In the genomic region with DNA sequence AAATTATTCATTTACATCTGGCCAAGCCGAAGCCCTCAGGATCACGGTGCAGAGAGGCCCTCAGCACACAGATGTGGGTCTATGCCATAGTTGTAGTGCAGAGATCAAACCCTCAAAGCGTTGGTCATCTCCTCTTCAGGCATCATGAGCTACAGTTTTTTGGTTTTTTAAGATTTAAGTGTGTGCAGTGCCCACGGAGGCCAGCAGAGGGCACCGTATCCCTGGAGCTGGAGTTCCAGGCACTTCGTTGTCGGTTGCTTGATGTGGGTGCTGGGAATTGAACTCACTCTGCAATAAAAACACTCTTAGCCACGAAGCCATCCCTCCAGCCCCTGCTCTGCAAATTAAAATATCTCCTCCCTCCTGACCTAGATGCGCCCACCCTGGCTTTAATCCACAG, we compare ENCODE assay signal across 10 mouse cellular contexts. TPM values are rescaled to one million over a fixed set of nuclear protein-coding genes. Genes with fewer than 3 reads are reported as not detected.
DNase-seq lines count a peak whose midpoint lies in the region; ATAC-seq and TF ChIP-seq lines count a peak whose summit lies in the region.
"Had no signal": no experiment of that assay in that cellular context is flagged by ENCODE, and none has a peak within 500 bp of the region (broad histone marks: within the 10 kb centered on the region; RNA-seq: fewer than 3 reads in every experiment).

No protein-coding gene starts in this region.

- H3K36me3 ChIP-seq in hindbrain, postnatal 0 days (ENCODE audit: insufficient read depth, low read length), result no peaks in the 10 kb centered on the region
- H3K36me3 ChIP-seq in hindbrain, embryonic 16.5 days (ENCODE audit: control insufficient read depth, insufficient read depth, low read length), result no peaks in the 10 kb centered on the region
- no peaks in the 10 kb centered on the region for H3K36me3 ChIP-seq in neural tube, embryonic 15.5 days
- H3K36me3 ChIP-seq: embryonic facial prominence, embryonic 13.5 days; heart, embryonic 15.5 days had no signal

- no peak overlapping the region for H3K4me2 ChIP-seq in hindbrain, postnatal 0 days (ENCODE audit: low read depth, low read length)
- no peak overlapping the region for H3K4me2 ChIP-seq in hindbrain, embryonic 16.5 days (ENCODE audit: low read length)
- H3K4me2 ChIP-seq in neural tube, embryonic 15.5 days, result no peak overlapping the region
- H3K4me2 ChIP-seq: embryonic facial prominence, embryonic 13.5 days; heart, embryonic 15.5 days had no signal

- no peaks in the 10 kb centered on the region for H3K4me1 ChIP-seq in hindbrain, postnatal 0 days (ENCODE audit: insufficient read depth, low read length)
- H3K4me1 ChIP-seq in hindbrain, embryonic 16.5 days (ENCODE audit: control insufficient read depth, insufficient read depth, low read depth, low read length), result no peaks in the 10 kb centered on the region
- no peaks in the 10 kb centered on the region for H3K4me1 ChIP-seq in neural tube, embryonic 15.5 days
- H3K4me1 ChIP-seq in olfactory bulb, adult 2 months (ENCODE audit: control insufficient read depth, insufficient read depth, low read length), result no peaks in the 10 kb centered on the region
- H3K4me1 ChIP-seq: embryonic facial prominence, embryonic 13.5 days; heart, embryonic 15.5 days had no signal

- H3K27ac ChIP-seq in hindbrain, postnatal 0 days, result no peak overlapping the region
- H3K27ac ChIP-seq in hindbrain, embryonic 16.5 days (ENCODE audit: low read depth, low read length), result no peak overlapping the region
- H3K27ac ChIP-seq in neural tube, embryonic 15.5 days (replicated peaks), result no peak overlapping the region
- H3K27ac ChIP-seq in olfactory bulb, adult 2 months (ENCODE audit: insufficient read depth, low read depth, low read length), result no peak overlapping the region
- H3K27ac ChIP-seq: embryonic facial prominence, embryonic 13.5 days; heart, embryonic 15.5 days had no signal

- no peak for DNase-seq in hindbrain, postnatal 0 days (ENCODE audit: low spot score)
- DNase-seq in neural tube, embryonic 10.5 days (ENCODE audit: extremely low spot score, low spot score), result peak; percentile 36
- DNase-seq in embryo, embryonic 10.5 days (ENCODE audit: low spot score), result peak; percentile 47
- DNase-seq in ovary, postnatal 14 days (ENCODE audit: low spot score), result no peak
- DNase-seq in urinary bladder, postnatal 10 days (ENCODE audit: low spot score), result no peak

- H3K27me3 ChIP-seq in hindbrain, postnatal 0 days (ENCODE audit: insufficient read depth, low read length), result no peaks in the 10 kb centered on the region
- H3K27me3 ChIP-seq in hindbrain, embryonic 16.5 days (replicated peaks; ENCODE audit: control insufficient read depth, insufficient read depth, low read length), result no peaks in the 10 kb centered on the region
- H3K27me3 ChIP-seq in neural tube, embryonic 15.5 days (replicated peaks), result no peaks in the 10 kb centered on the region
- H3K27me3 ChIP-seq: embryonic facial prominence, embryonic 13.5 days; heart, embryonic 15.5 days had no signal

- H3K9me3 ChIP-seq in hindbrain, postnatal 0 days (ENCODE audit: low read length), result no peaks in the 10 kb centered on the region
- H3K9me3 ChIP-seq in hindbrain, embryonic 16.5 days (ENCODE audit: control insufficient read depth, low read length), result 0 out of 2 replicates have a peak, but pooled peaks cover 2% of the 10 kb centered on the region
- H3K9me3 ChIP-seq in neural tube, embryonic 15.5 days (replicated peaks), result no peaks in the 10 kb centered on the region
- H3K9me3 ChIP-seq: heart, embryonic 15.5 days had no signal

- no peak overlapping the region for H3K4me3 ChIP-seq in hindbrain, postnatal 0 days (ENCODE audit: low read length)
- H3K4me3 ChIP-seq in hindbrain, embryonic 16.5 days (ENCODE audit: low read length), result no peak overlapping the region
- H3K4me3 ChIP-seq in neural tube, embryonic 15.5 days (replicated peaks), result no peak overlapping the region
- H3K4me3 ChIP-seq in olfactory bulb, adult 2 months (ENCODE audit: insufficient read depth, low read depth, low read length), result no peak overlapping the region
- H3K4me3 ChIP-seq: embryonic facial prominence, embryonic 13.5 days; heart, embryonic 15.5 days had no signal

- H3K9ac ChIP-seq in hindbrain, postnatal 0 days (replicated peaks; ENCODE audit: low read length), result no peak overlapping the region
- no peak overlapping the region for H3K9ac ChIP-seq in hindbrain, embryonic 16.5 days (ENCODE audit: low read depth, low read length)
- no peak overlapping the region for H3K9ac ChIP-seq in neural tube, embryonic 15.5 days (replicated peaks)
- H3K9ac ChIP-seq: embryonic facial prominence, embryonic 13.5 days; heart, embryonic 15.5 days had no signal

- TF ChIP-seq CTCF in hindbrain, postnatal 0 days (IDR thresholded peaks at IDR 0.05; ENCODE audit: low read depth), result peak; percentile 67
- TF ChIP-seq CTCF in olfactory bulb, adult 2 months (IDR thresholded peaks at IDR 0.05; ENCODE audit: insufficient read depth, low read depth, low read length), result peak; percentile 20; the same call in 1 of the 2 replicates

- WGBS in hindbrain, postnatal 0 days, result 31% methylated on average over 9 of the region's 9 CpGs
- 31% methylated on average over 9 of the region's 9 CpGs for WGBS in hindbrain, embryonic 16.5 days
- 31% methylated on average over 9 of the region's 9 CpGs for WGBS in neural tube, embryonic 15.5 days
- 35% methylated on average over 9 of the region's 9 CpGs for WGBS in olfactory bulb, adult 2 months

- no peak for ATAC-seq in hindbrain, postnatal 0 days
- ATAC-seq in hindbrain, embryonic 16.5 days, result no peak
- ATAC-seq in neural tube, embryonic 15.5 days (ENCODE audit: low FRiP score), result no peak

- TF ChIP-seq POLR2A in olfactory bulb, adult 2 months (IDR thresholded peaks at IDR 0.05; ENCODE audit: insufficient read depth, low read depth, low read length), result no peak

RNA-seq across cellular contexts. Expression of a gene that starts 58.3 kb away (rescaled TPM):
- total RNA-seq in hindbrain, postnatal 0 days (2014; rRNA removed), result 28.9 and 42.7 TPM in 2 replicates
- polyA plus RNA-seq in hindbrain, postnatal 0 days (2015; fragmentation: Nextera tagmentation; extraction: Ambion mirVana), result 5.8 and 6.1 TPM in 2 replicates
- 3.0 and 4.7 TPM in 2 replicates for polyA plus RNA-seq in hindbrain, embryonic 16.5 days (2015; fragmentation: Nextera tagmentation; extraction: Ambion mirVana)
- polyA plus RNA-seq in neural tube, embryonic 15.5 days (2015; fragmentation: Nextera tagmentation; extraction: Ambion mirVana), result 3.0 and 3.1 TPM in 2 replicates
- not detected in 2 replicates for polyA plus RNA-seq in olfactory bulb, adult 2 months (2012; ENCODE audit: insufficient read depth, insufficient read length, low replicate concordance, missing spikeins)

Comparison
In these comparisons a context has a peak if more than half of its experiments do, and no peak if none do; other contexts are left out.
1. DNase-seq: peak in neural tube, embryonic 10.5 days (single experiment) and embryo, embryonic 10.5 days (single experiment); none in hindbrain, postnatal 0 days (single experiment), ovary, postnatal 14 days (single experiment) and urinary bladder, postnatal 10 days (single experiment).